Mouse (Mus musculus): ENCODE results near the gene S100a6. TPM values are rescaled to one million over a fixed set of nuclear protein-coding genes. Genes with fewer than 3 reads are reported as not detected.
A peak's percentile ranks its signal among the peaks of the same experiment; 100 is the strongest.

S100a6 gene
- total and polyA plus RNA-seq, 3 experiments: 65.8 to 158 (median 79.9) TPM

- no peak within 1 kb of the TSS for H3K9ac ChIP-seq (ENCODE audit: low read depth, low read length)
- no peaks in the 10 kb centered on the region for H3K36me3 ChIP-seq (ENCODE audit: control insufficient read depth, insufficient read depth, low read length)
- DNase-seq: peak in 1 of 2 experiments; percentile 19
- H3K27me3 ChIP-seq (ENCODE audit: control insufficient read depth, insufficient read depth, low read length): no peaks in the 10 kb centered on the region
- intact Hi-C loops (cut with DNase I): no loop called here
- no peaks in the 10 kb centered on the region for H3K4me1 ChIP-seq (ENCODE audit: control insufficient read depth, insufficient read depth, low read length)
- TF ChIP-seq POLR2A (IDR thresholded peaks at IDR 0.05; ENCODE audit: insufficient read depth, low read depth, low read length) (no peak), CTCF (IDR thresholded peaks at IDR 0.05) (no peak), EP300 (IDR thresholded peaks at IDR 0.05; ENCODE audit: insufficient read depth, low read depth, low read length) (no peak)
- WGBS: 39% methylated on average over 8 of the region's 8 CpGs
- H3K27ac ChIP-seq: no peak within 1 kb of the TSS
- H3K4me3 ChIP-seq: no peak within 1 kb of the TSS
- no peaks in the 10 kb centered on the region for H3K79me2 ChIP-seq (replicated peaks; ENCODE audit: control insufficient read depth, insufficient read depth, low read length)
Measured at GRCm38 (mm10) chr3:90668846-90669245, 56.2 kb downstream of the S100a6 start, which contains the start of gene S100a8. S100a8 (plus strand) TSS chr3:90668978.

Other genes starting within 250 kb of the S100a6 start
- gene Slc27a3, start 222.9 kb upstream of the S100a6 start, total RNA-seq (2021): 1 to 10 TPM in 1 of 2 experiments, under 1 TPM in 1; 0.76 to 1.1 TPM
- gene Slc27a3, start 222.9 kb upstream of the S100a6 start, polyA plus RNA-seq (2012; rRNA removed): 2.2 and 3.7 TPM in 2 replicates
- 10 to 100 TPM; 22.9 to 26.3 TPM for gene Ints3, start 179.3 kb upstream of the S100a6 start, total RNA-seq (2021)
- gene Ints3, start 179.3 kb upstream of the S100a6 start, polyA plus RNA-seq (2012; rRNA removed): 15.2 and 21.8 TPM in 2 replicates
- 10 to 100 TPM; 16.1 to 16.3 TPM for gene Npr1, start 147.0 kb upstream of the S100a6 start, total RNA-seq (2021)
- 35.0 and 47.5 TPM in 2 replicates for gene Npr1, start 147.0 kb upstream of the S100a6 start, polyA plus RNA-seq (2012; rRNA removed)
- gene Ilf2, start 136.8 kb upstream of the S100a6 start, total RNA-seq (2021): 10 to 100 TPM; 30.6 to 32.2 TPM
- gene Ilf2, start 136.8 kb upstream of the S100a6 start, polyA plus RNA-seq (2012; rRNA removed): 13.9 and 24.9 TPM in 2 replicates
- gene Snapin, start 121.8 kb upstream of the S100a6 start, total RNA-seq (2021): 10 to 100 TPM; 60.0 to 71.3 TPM
- 50.7 and 89.1 TPM in 2 replicates for gene Snapin, start 121.8 kb upstream of the S100a6 start, polyA plus RNA-seq (2012; rRNA removed)
- gene Chtop, start 103.4 kb upstream of the S100a6 start, total RNA-seq (2021): 10 to 100 TPM; 90.0 to 93.0 TPM
- gene Chtop, start 103.4 kb upstream of the S100a6 start, polyA plus RNA-seq (2012; rRNA removed): 30.4 and 51.4 TPM in 2 replicates
- gene S100a1, start 98.5 kb upstream of the S100a6 start, total RNA-seq (2021): 1,000 to 10,000 TPM in 1 of 2 experiments, 100 to 1,000 TPM in 1; 871 to 1,070 TPM
- 1,425 and 1,426 TPM in 2 replicates for gene S100a1, start 98.5 kb upstream of the S100a6 start, polyA plus RNA-seq (2012; rRNA removed)
- 10 to 100 TPM; 28.3 to 29.6 TPM for gene S100a13, start 98.4 kb upstream of the S100a6 start, total RNA-seq (2021)
- gene S100a13, start 98.4 kb upstream of the S100a6 start, polyA plus RNA-seq (2012; rRNA removed): 56.7 and 78.0 TPM in 2 replicates
- gene S100a14, start 86.0 kb upstream of the S100a6 start, total RNA-seq (2021): under 1 TPM; 0.23 to 0.50 TPM
- 0.57 TPM in 1 of 2 replicates, not detected in the other for gene S100a14, start 86.0 kb upstream of the S100a6 start, polyA plus RNA-seq (2012; rRNA removed)
- gene S100a16, start 75.6 kb upstream of the S100a6 start, total RNA-seq (2021): 10 to 100 TPM; 65.5 to 69.6 TPM
- gene S100a16, start 75.6 kb upstream of the S100a6 start, polyA plus RNA-seq (2012; rRNA removed): 75.2 and 98.3 TPM in 2 replicates
- gene S100a3, start 52.3 kb upstream of the S100a6 start, total RNA-seq (2021): not detected
- gene S100a3, start 52.3 kb upstream of the S100a6 start, polyA plus RNA-seq (2012; rRNA removed): 0.32 and 0.37 TPM in 2 replicates
- gene S100a2, start 22.6 kb upstream of the S100a6 start, total RNA-seq (2021): not detected
- gene S100a2, start 22.6 kb upstream of the S100a6 start, polyA plus RNA-seq (2012; rRNA removed): not detected in 2 replicates
- gene Gm42674, start 11.0 kb upstream of the S100a6 start, total RNA-seq (2021): not detected
- not detected in 2 replicates for gene Gm42674, start 11.0 kb upstream of the S100a6 start, polyA plus RNA-seq (2012; rRNA removed)
- gene S100a4, start 9.1 kb upstream of the S100a6 start, total RNA-seq (2021): 10 to 100 TPM in 1 of 2 experiments, 1 to 10 TPM in 1; 9.9 to 11.4 TPM
- gene S100a4, start 9.1 kb upstream of the S100a6 start, polyA plus RNA-seq (2012; rRNA removed): 20.4 and 26.3 TPM in 2 replicates
- not detected for gene S100a5, start 4.4 kb upstream of the S100a6 start, total RNA-seq (2021)
- gene S100a5, start 4.4 kb upstream of the S100a6 start, polyA plus RNA-seq (2012; rRNA removed): not detected in 2 replicates
- under 1 TPM; 0.18 to 0.57 TPM for gene S100a7a, start 41.1 kb downstream of the S100a6 start, total RNA-seq (2021)
- 0.29 and 1.0 TPM in 2 replicates for gene S100a7a, start 41.1 kb downstream of the S100a6 start, polyA plus RNA-seq (2012; rRNA removed)
- 1 to 10 TPM in 1 of 2 experiments, not detected in 1; 7.7 TPM for gene S100a8, start 56.1 kb downstream of the S100a6 start, total RNA-seq (2021)
- gene S100a8, start 56.1 kb downstream of the S100a6 start, polyA plus RNA-seq (2012; rRNA removed): 4.6 and 6.6 TPM in 2 replicates
- 1 to 10 TPM; 1.5 to 9.2 TPM for gene S100a9, start 82.8 kb downstream of the S100a6 start, total RNA-seq (2021)
- 6.2 and 7.0 TPM in 2 replicates for gene S100a9, start 82.8 kb downstream of the S100a6 start, polyA plus RNA-seq (2012; rRNA removed)
- gene Pglyrp4, start 114.0 kb downstream of the S100a6 start, total RNA-seq (2021): not detected
- gene Pglyrp4, start 114.0 kb downstream of the S100a6 start, polyA plus RNA-seq (2012; rRNA removed): not detected in 2 replicates
- gene Gm5849, start 165.0 kb downstream of the S100a6 start, total RNA-seq (2021): not detected
- gene Gm5849, start 165.0 kb downstream of the S100a6 start, polyA plus RNA-seq (2012; rRNA removed): not detected in 2 replicates